8 mouse cellular contexts compared by ENCODE assay signal in the genomic region with DNA sequence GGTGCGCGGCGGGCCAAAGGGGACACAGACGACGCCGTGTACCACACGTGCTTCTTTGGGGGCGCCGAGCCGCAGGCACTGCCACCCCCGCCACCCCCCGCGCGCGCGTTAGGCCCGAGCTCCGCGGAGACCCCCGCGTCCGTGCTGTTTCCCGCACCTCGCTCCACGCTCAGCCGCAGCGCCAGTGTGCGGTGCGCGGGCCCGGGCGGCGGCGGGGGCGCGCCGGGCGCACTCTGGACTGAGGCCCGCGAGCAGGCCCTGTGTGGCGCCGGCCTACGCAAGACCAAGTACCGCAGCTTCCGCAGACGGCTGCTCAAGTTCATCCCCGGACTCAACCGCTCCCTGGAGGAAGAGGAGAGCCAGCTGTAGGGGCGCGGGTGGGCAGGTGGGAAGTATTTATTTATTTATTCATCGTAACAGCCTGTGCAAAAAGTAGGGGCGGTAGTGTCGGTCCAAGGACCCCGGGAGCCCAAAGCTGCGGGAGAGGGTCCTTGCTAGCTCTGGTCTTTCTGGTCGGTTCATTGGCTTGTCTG. TPM values are rescaled to one million over a fixed set of nuclear protein-coding genes. Genes with fewer than 3 reads are reported as not detected.
DNase-seq lines count a peak whose midpoint lies in the region; ATAC-seq and TF ChIP-seq lines count a peak whose summit lies in the region.

No protein-coding gene starts in this region.

- TF ChIP-seq POLR2A in kidney, adult 2 months (IDR thresholded peaks at IDR 0.05; ENCODE audit: low read depth, low read length), result no peak

- H3K4me2 ChIP-seq in kidney, embryonic 16.5 days (replicated peaks; ENCODE audit: low read depth, low read length), result peak overlapping the region; percentile 53
- peak overlapping the region; percentile 35 for H3K4me2 ChIP-seq in midbrain, embryonic 12.5 days (replicated peaks)

- no peaks in the 10 kb centered on the region for H3K9me3 ChIP-seq in kidney, embryonic 16.5 days (ENCODE audit: low read length)
- H3K9me3 ChIP-seq in embryonic facial prominence, embryonic 10.5 days, result peaks cover 6% of the 10 kb centered on the region; the same call in 1 of the 2 replicates
- H3K9me3 ChIP-seq in hindbrain, embryonic 10.5 days, result no peaks in the 10 kb centered on the region
- H3K9me3 ChIP-seq in midbrain, embryonic 12.5 days, result no peaks in the 10 kb centered on the region

- peaks cover 50% of the 10 kb centered on the region for H3K4me1 ChIP-seq in kidney, embryonic 16.5 days (ENCODE audit: insufficient read depth, low read length)
- no peaks in the 10 kb centered on the region for H3K4me1 ChIP-seq in kidney, adult 2 months (ENCODE audit: control insufficient read depth, insufficient read depth, low read length)
- H3K4me1 ChIP-seq in embryonic facial prominence, embryonic 10.5 days, result peaks cover 73% of the 10 kb centered on the region
- H3K4me1 ChIP-seq in hindbrain, embryonic 10.5 days (replicated peaks), result peaks cover 54% of the 10 kb centered on the region
- peaks cover 21% of the 10 kb centered on the region for H3K4me1 ChIP-seq in midbrain, embryonic 12.5 days

- no peak overlapping the region for H3K27ac ChIP-seq in kidney, embryonic 16.5 days (ENCODE audit: low read length)
- no peak overlapping the region for H3K27ac ChIP-seq in kidney, adult 2 months (ENCODE audit: insufficient read depth, low read depth, low read length)
- peak overlapping the region; percentile 61; the same call in 1 of the 2 replicates for H3K27ac ChIP-seq in embryonic facial prominence, embryonic 10.5 days (replicated peaks)
- peak overlapping the region; percentile 66; the same call in 1 of the 2 replicates for H3K27ac ChIP-seq in hindbrain, embryonic 10.5 days
- H3K27ac ChIP-seq in midbrain, embryonic 12.5 days (replicated peaks), result no peak overlapping the region

- peaks cover 17% of the 10 kb centered on the region for H3K36me3 ChIP-seq in kidney, embryonic 16.5 days (ENCODE audit: insufficient read depth, low read length)
- no peaks in the 10 kb centered on the region for H3K36me3 ChIP-seq in kidney, adult 2 months (ENCODE audit: control insufficient read depth, insufficient read depth, low read length)
- H3K36me3 ChIP-seq in embryonic facial prominence, embryonic 10.5 days (replicated peaks), result peaks cover 49% of the 10 kb centered on the region
- H3K36me3 ChIP-seq in hindbrain, embryonic 10.5 days, result peaks cover 41% of the 10 kb centered on the region
- peaks cover 20% of the 10 kb centered on the region for H3K36me3 ChIP-seq in midbrain, embryonic 12.5 days

- ATAC-seq in kidney, embryonic 16.5 days (ENCODE audit: low FRiP score, low TSS enrichment), result no peak
- no peak for ATAC-seq in midbrain, embryonic 12.5 days (ENCODE audit: low FRiP score, low read depth)
- no peak for ATAC-seq in CD4-positive, CD25-positive, alpha-beta regulatory T cell, adult 4 months

- no peak for TF ChIP-seq CTCF in kidney, adult 2 months (conservative IDR thresholded peaks at IDR 0.05; ENCODE audit: insufficient read depth, insufficient read length, low read depth, low read length)

- DNase-seq in kidney, adult 2 months, result no peak
- DNase-seq in embryonic facial prominence, embryonic 10.5 days (ENCODE audit: low spot score), result no peak
- no peak for DNase-seq in hindbrain, embryonic 10.5 days (ENCODE audit: low spot score)
- no peak for DNase-seq in right cerebral cortex, postnatal 36 days (ENCODE audit: low spot score in 2 of 2)
- DNase-seq in natural killer cell, adult 2 months (ENCODE audit: low spot score in 2 of 2), result no peak

- whole genome bisulfite sequencing in kidney, embryonic 16.5 days, result 34% methylated on average over 39 of the region's 56 CpGs
- WGBS in kidney, adult 2 months, result 70% methylated on average over 56 of the region's 56 CpGs
- WGBS in embryonic facial prominence, embryonic 10.5 days, result 67% methylated on average over 56 of the region's 56 CpGs
- 49% methylated on average over 56 of the region's 56 CpGs for WGBS in hindbrain, embryonic 10.5 days
- WGBS in midbrain, embryonic 12.5 days, result 49% methylated on average over 47 of the region's 56 CpGs

- no peaks in the 10 kb centered on the region for H3K27me3 ChIP-seq in kidney, embryonic 16.5 days (ENCODE audit: insufficient read depth, low read length)
- no peaks in the 10 kb centered on the region for H3K27me3 ChIP-seq in kidney, adult 2 months (replicated peaks; ENCODE audit: control insufficient read depth, insufficient read depth, low read length)
- H3K27me3 ChIP-seq in embryonic facial prominence, embryonic 10.5 days (replicated peaks; ENCODE audit: low read depth, poor library complexity, severe bottlenecking), result peaks cover 34% of the 10 kb centered on the region
- peaks cover 44% of the 10 kb centered on the region for H3K27me3 ChIP-seq in hindbrain, embryonic 10.5 days (ENCODE audit: insufficient read depth, poor library complexity, severe bottlenecking)
- peaks cover 22% of the 10 kb centered on the region for H3K27me3 ChIP-seq in midbrain, embryonic 12.5 days

- peak overlapping the region; percentile 33 for H3K4me3 ChIP-seq in kidney, embryonic 16.5 days (ENCODE audit: low read length)
- H3K4me3 ChIP-seq in kidney, adult 2 months (ENCODE audit: insufficient read depth, low read depth, low read length), result no peak overlapping the region
- peak overlapping the region; percentile 35 for H3K4me3 ChIP-seq in embryonic facial prominence, embryonic 10.5 days
- H3K4me3 ChIP-seq in hindbrain, embryonic 10.5 days, result peak overlapping the region; percentile 39
- peak overlapping the region; percentile 12; the same call in 1 of the 2 replicates for H3K4me3 ChIP-seq in midbrain, embryonic 12.5 days

- H3K9ac ChIP-seq in kidney, embryonic 16.5 days (replicated peaks; ENCODE audit: low read length), result peak overlapping the region; percentile 62
- H3K9ac ChIP-seq in midbrain, embryonic 12.5 days (replicated peaks), result 0 out of 2 replicates have a peak overlapping the region, but pooled peaks have one; percentile 20

RNA-seq across cellular contexts. Expression of gene Grasp, which starts 7.7 kb away (rescaled TPM):
- polyA plus RNA-seq in kidney, embryonic 16.5 days (2015; fragmentation: Nextera tagmentation; extraction: Ambion mirVana), result 3.2 and 3.4 TPM in 2 replicates
- polyA plus RNA-seq in kidney, adult 2 months (2012; rRNA removed), result 6.2 and 7.0 TPM in 2 replicates
- 5.3 and 6.7 TPM in 2 replicates for polyA plus RNA-seq in embryonic facial prominence, embryonic 10.5 days (2016; fragmentation: Nextera tagmentation; extraction: Ambion mirVana)
- polyA plus RNA-seq in hindbrain, embryonic 10.5 days (2016; fragmentation: Nextera tagmentation; extraction: Ambion mirVana), result 5.5 and 5.8 TPM in 2 replicates
- polyA plus RNA-seq in midbrain, embryonic 12.5 days (2016; fragmentation: Nextera tagmentation; extraction: Ambion mirVana), result 5.5 and 5.9 TPM in 2 replicates
- under 1 TPM in 1 of 2 experiments, not detected in 1; 0.47 TPM for polyA plus RNA-seq in CD4-positive, CD25-positive, alpha-beta regulatory T cell, adult 4 months (2017; shearing (Covaris generic))

RNA-seq across cellular contexts. Expression of gene Nr4a1, which starts 22.4 kb away (rescaled TPM):
- polyA plus RNA-seq in kidney, embryonic 16.5 days (2015; fragmentation: Nextera tagmentation; extraction: Ambion mirVana), result 10.8 and 11.9 TPM in 2 replicates
- 4.9 and 5.7 TPM in 2 replicates for polyA plus RNA-seq in kidney, adult 2 months (2012; rRNA removed)
- polyA plus RNA-seq in embryonic facial prominence, embryonic 10.5 days (2016; fragmentation: Nextera tagmentation; extraction: Ambion mirVana), result 4.7 and 5.3 TPM in 2 replicates
- polyA plus RNA-seq in hindbrain, embryonic 10.5 days (2016; fragmentation: Nextera tagmentation; extraction: Ambion mirVana), result 4.8 and 5.1 TPM in 2 replicates
- 3.4 and 4.0 TPM in 2 replicates for polyA plus RNA-seq in midbrain, embryonic 12.5 days (2016; fragmentation: Nextera tagmentation; extraction: Ambion mirVana)
- 100 to 1,000 TPM in 1 of 2 experiments, 10 to 100 TPM in 1; 57.3 to 120 TPM for polyA plus RNA-seq in CD4-positive, CD25-positive, alpha-beta regulatory T cell, adult 4 months (2017; shearing (Covaris generic))

RNA-seq across cellular contexts. Expression of gene Atg101, which starts 52.4 kb away (rescaled TPM):
- 78.2 and 87.0 TPM in 2 replicates for polyA plus RNA-seq in kidney, embryonic 16.5 days (2015; fragmentation: Nextera tagmentation; extraction: Ambion mirVana)
- polyA plus RNA-seq in kidney, adult 2 months (2012; rRNA removed), result 46.1 and 48.7 TPM in 2 replicates
- polyA plus RNA-seq in embryonic facial prominence, embryonic 10.5 days (2016; fragmentation: Nextera tagmentation; extraction: Ambion mirVana), result 86.5 and 91.5 TPM in 2 replicates
- polyA plus RNA-seq in hindbrain, embryonic 10.5 days (2016; fragmentation: Nextera tagmentation; extraction: Ambion mirVana), result 79.0 and 82.1 TPM in 2 replicates
- polyA plus RNA-seq in midbrain, embryonic 12.5 days (2016; fragmentation: Nextera tagmentation; extraction: Ambion mirVana), result 63.9 and 68.1 TPM in 2 replicates
- 10 to 100 TPM; 67.8 to 79.0 TPM for polyA plus RNA-seq in CD4-positive, CD25-positive, alpha-beta regulatory T cell, adult 4 months (2017; shearing (Covaris generic))

RNA-seq across cellular contexts. Expression of gene Acvr1b, which starts 57.8 kb away (rescaled TPM):
- 7.4 and 8.8 TPM in 2 replicates for polyA plus RNA-seq in kidney, embryonic 16.5 days (2015; fragmentation: Nextera tagmentation; extraction: Ambion mirVana)
- 37.0 and 37.2 TPM in 2 replicates for polyA plus RNA-seq in kidney, adult 2 months (2012; rRNA removed)
- polyA plus RNA-seq in embryonic facial prominence, embryonic 10.5 days (2016; fragmentation: Nextera tagmentation; extraction: Ambion mirVana), result 5.5 and 6.2 TPM in 2 replicates
- 6.3 and 10.9 TPM in 2 replicates for polyA plus RNA-seq in hindbrain, embryonic 10.5 days (2016; fragmentation: Nextera tagmentation; extraction: Ambion mirVana)
- polyA plus RNA-seq in midbrain, embryonic 12.5 days (2016; fragmentation: Nextera tagmentation; extraction: Ambion mirVana), result 12.6 and 14.8 TPM in 2 replicates
- polyA plus RNA-seq in CD4-positive, CD25-positive, alpha-beta regulatory T cell, adult 4 months (2017; shearing (Covaris generic)), result 1 to 10 TPM; 4.0 to 5.4 TPM

Comparison
In these comparisons a context has a peak if more than half of its experiments do, and no peak if none do; other contexts are left out.
1. H3K27ac ChIP-seq: peak in embryonic facial prominence, embryonic 10.5 days (single experiment) and hindbrain, embryonic 10.5 days (single experiment); none in kidney, embryonic 16.5 days (single experiment), kidney, adult 2 months (single experiment) and midbrain, embryonic 12.5 days (single experiment).